Mouse (Mus musculus): ENCODE data around the gene Cbx2.

Cbx2 gene

GRCm38 (mm10) chr11:119058041-119058995 lies 35.6 kb downstream of the Cbx2 start:
- DNase-seq (ENCODE audit: low spot score), result peak; percentile 56

- DNase-seq (ENCODE audit: low spot score), result no peak
Observed at GRCm38 (mm10) chr11:119059256-119059655, 36.5 kb downstream of the Cbx2 start.

- no peak for DNase-seq (ENCODE audit: low spot score)
Observed at GRCm38 (mm10) chr11:119066841-119067240, 44.1 kb downstream of the Cbx2 start.

GRCm38 (mm10) chr11:119072239-119072638 lies 49.5 kb downstream of the Cbx2 start:
- no peak for DNase-seq (ENCODE audit: low spot score)

GRCm38 (mm10) chr11:119072986-119073385 lies 50.2 kb downstream of the Cbx2 start:
- no peak for DNase-seq (ENCODE audit: low spot score)

GRCm38 (mm10) chr11:119073876-119074433 lies 51.2 kb downstream of the Cbx2 start:
- DNase-seq (ENCODE audit: low spot score), result no peak

- DNase-seq (ENCODE audit: low spot score), result no peak
Observed at GRCm38 (mm10) chr11:119075805-119076204, 53.0 kb downstream of the Cbx2 start.

GRCm38 (mm10) chr11:119077755-119078154 lies 55.0 kb downstream of the Cbx2 start:
- no peak for DNase-seq (ENCODE audit: low spot score)

GRCm38 (mm10) chr11:119078691-119079444 lies 56.1 kb downstream of the Cbx2 start:
- DNase-seq (ENCODE audit: low spot score), result peak; percentile 59

- DNase-seq (ENCODE audit: low spot score), result no peak
Observed at GRCm38 (mm10) chr11:119079445-119079837, 56.7 kb downstream of the Cbx2 start.

GRCm38 (mm10) chr11:119080461-119081147 lies 57.8 kb downstream of the Cbx2 start:
- DNase-seq (ENCODE audit: low spot score), result peak; percentile 24
